Mouse (Mus musculus): ENCODE data around the gene Hist1h4a. TPM values are rescaled to one million over a fixed set of nuclear protein-coding genes. Genes with fewer than 3 reads are reported as not detected.
A peak's percentile ranks its signal among the peaks of the same experiment; 100 is the strongest.
"Not testable (repeated sequence)": the region's sequence is repeated elsewhere in the genome, so short reads cannot be mapped to it uniquely, and the experiment has no call there.

Gene Hist1h4a
- polyA plus RNA-seq, 1 experiment from 2014 or later, result 0.43 TPM

- no peaks in the 10 kb centered on the region for H3K27me3 ChIP-seq (replicated peaks; ENCODE audit: control insufficient read depth, insufficient read depth, low read length)
- no peak for ATAC-seq
- WGBS, result 52% methylated on average over 4 of the region's 4 CpGs
- no peaks in the 10 kb centered on the region for H3K9me3 ChIP-seq (ENCODE audit: control insufficient read depth)
- H3K36me3 ChIP-seq (ENCODE audit: control insufficient read depth, insufficient read depth), result no peaks in the 10 kb centered on the region
- H3K4me1 ChIP-seq (replicated peaks; ENCODE audit: control insufficient read depth, insufficient read depth, low read length), result no peaks in the 10 kb centered on the region
- no peak for TF ChIP-seq CTCF (IDR thresholded peaks at IDR 0.05; ENCODE audit: low read depth)
- no peak overlapping the region; the same call in 1 of the 2 replicates for H3K4me2 ChIP-seq (replicated peaks; ENCODE audit: low read depth)
- no peak overlapping the region for H3K4me3 ChIP-seq (ENCODE audit: low read depth, low read length)
- no peak overlapping the region for H3K27ac ChIP-seq (ENCODE audit: low read depth, low read length)
- H3K9ac ChIP-seq (ENCODE audit: low read depth, low read length), result no peak overlapping the region
Measured at GRCm38 (mm10) chr13:23753314-23754078, 7.5 kb downstream of the Hist1h4a start.

DNA sequence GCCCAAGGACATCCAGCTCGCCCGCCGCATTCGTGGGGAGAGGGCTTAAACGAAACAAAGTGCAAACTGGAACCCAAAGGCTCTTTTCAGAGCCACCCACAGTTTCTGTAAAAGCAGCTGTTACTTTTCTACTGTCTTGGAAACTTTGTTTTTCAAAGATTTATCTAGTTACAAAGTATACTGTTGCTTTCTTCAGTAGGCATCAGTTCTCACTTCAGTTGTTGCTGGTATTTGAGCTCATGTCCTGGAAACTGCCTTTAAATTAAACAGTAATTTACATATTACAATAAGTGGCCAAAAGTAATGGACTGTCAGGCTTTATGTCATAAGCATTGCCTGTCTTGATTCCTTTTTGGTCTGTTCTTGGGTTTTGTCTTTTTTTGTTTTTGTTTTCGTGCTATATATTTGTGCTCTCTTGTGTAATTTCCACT, 8.3 kb downstream of the Hist1h4a start:
- Histone ChIP-seq H3K4me3 (ENCODE audit: low read depth, low read length) (peak overlapping the region; percentile 20; the same call in 1 of the 2 replicates), H3K4me1 (replicated peaks; ENCODE audit: control insufficient read depth, insufficient read depth, low read length) (peaks cover 3% of the 10 kb centered on the region; the same call in 1 of the 2 replicates), H3K9me3 (ENCODE audit: control insufficient read depth) (no peaks in the 10 kb centered on the region), H3K4me2 (replicated peaks; ENCODE audit: low read depth) (peak overlapping the region; percentile 47), H3K36me3 (ENCODE audit: control insufficient read depth, insufficient read depth) (no peaks in the 10 kb centered on the region), H3K27me3 (replicated peaks; ENCODE audit: control insufficient read depth, insufficient read depth, low read length) (no peaks in the 10 kb centered on the region), H3K27ac (ENCODE audit: low read depth, low read length) (no peak overlapping the region), H3K9ac (ENCODE audit: low read depth, low read length) (no peak overlapping the region)
- no peak for TF ChIP-seq CTCF (IDR thresholded peaks at IDR 0.05; ENCODE audit: low read depth)
- ATAC-seq, result no peak
- 8% methylated on average over 6 of the region's 6 CpGs for WGBS

GRCm38 (mm10) chr13:23752067-23752741, 8.8 kb downstream of the Hist1h4a start, which contains the start of gene Hist1h3b:
Gene Hist1h3b (plus strand): TSS chr13:23752267.
- not testable (repeated sequence) for H3K36me3 ChIP-seq (ENCODE audit: control insufficient read depth, insufficient read depth); H3K4me1 ChIP-seq (replicated peaks; ENCODE audit: control insufficient read depth, insufficient read depth, low read length); H3K9ac ChIP-seq (ENCODE audit: low read depth, low read length); H3K9me3 ChIP-seq (ENCODE audit: control insufficient read depth); H3K27me3 ChIP-seq (replicated peaks; ENCODE audit: control insufficient read depth, insufficient read depth, low read length)
- under 1% methylated on average over 18 of the region's 47 CpGs for WGBS
- Histone ChIP-seq H3K4me2 (replicated peaks; ENCODE audit: low read depth) (peak within 1 kb of the TSS; percentile 72), H3K27ac (ENCODE audit: low read depth, low read length) (peak within 1 kb of the TSS; percentile 77), H3K4me3 (ENCODE audit: low read depth, low read length) (peak within 1 kb of the TSS; percentile 32)
- peak; percentile 71 for ATAC-seq
- TF ChIP-seq CTCF (IDR thresholded peaks at IDR 0.05; ENCODE audit: low read depth), result 0 out of 2 replicates have a peak, but pooled peaks have one; percentile 4

DNA sequence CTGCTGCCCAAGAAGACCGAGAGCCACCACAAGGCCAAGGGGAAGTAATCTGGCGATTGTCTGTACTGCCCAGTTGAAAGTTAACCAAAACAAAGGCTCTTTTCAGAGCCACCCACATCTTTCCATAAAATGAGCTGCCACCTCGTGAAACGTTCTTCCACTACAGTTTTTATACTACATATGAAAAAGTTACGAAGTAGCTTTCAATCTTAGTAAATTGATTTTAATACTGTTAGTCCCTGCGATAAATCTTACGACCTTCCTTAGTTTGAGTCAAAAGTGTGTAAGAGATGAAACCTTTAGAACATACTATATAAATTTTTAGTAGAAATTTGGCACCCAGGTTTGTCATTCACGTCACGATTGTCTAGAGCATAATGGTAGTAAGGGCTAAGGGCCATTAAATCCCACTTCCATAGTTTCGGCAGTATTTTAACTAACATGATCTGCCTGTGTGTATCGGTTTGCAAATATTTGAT, 9.5 kb downstream of the Hist1h4a start:
- TF ChIP-seq CTCF (IDR thresholded peaks at IDR 0.05; ENCODE audit: low read depth), result no peak
- no peaks in the 10 kb centered on the region for H3K27me3 ChIP-seq (replicated peaks; ENCODE audit: control insufficient read depth, insufficient read depth, low read length)
- H3K4me1 ChIP-seq (replicated peaks; ENCODE audit: control insufficient read depth, insufficient read depth, low read length), result peaks cover 4% of the 10 kb centered on the region; the same call in 1 of the 2 replicates
- no peak for ATAC-seq
- no peaks in the 10 kb centered on the region for H3K9me3 ChIP-seq (ENCODE audit: control insufficient read depth)
- under 1% methylated on average over 11 of the region's 11 CpGs for WGBS
- peak overlapping the region; percentile 77 for H3K27ac ChIP-seq (ENCODE audit: low read depth, low read length)
- peak overlapping the region; percentile 32 for H3K4me3 ChIP-seq (ENCODE audit: low read depth, low read length)
- peak overlapping the region; percentile 72 for H3K4me2 ChIP-seq (replicated peaks; ENCODE audit: low read depth)
- H3K9ac ChIP-seq (ENCODE audit: low read depth, low read length), result no peak overlapping the region
- H3K36me3 ChIP-seq (ENCODE audit: control insufficient read depth, insufficient read depth), result no peaks in the 10 kb centered on the region

- ATAC-seq, result peak; percentile 50; the same call in 1 of the 2 replicates
- not testable (repeated sequence) for H3K9ac ChIP-seq (ENCODE audit: low read depth, low read length); H3K36me3 ChIP-seq (ENCODE audit: control insufficient read depth, insufficient read depth); H3K4me1 ChIP-seq (replicated peaks; ENCODE audit: control insufficient read depth, insufficient read depth, low read length); H3K27me3 ChIP-seq (replicated peaks; ENCODE audit: control insufficient read depth, insufficient read depth, low read length); H3K9me3 ChIP-seq (ENCODE audit: control insufficient read depth)
- TF ChIP-seq CTCF (IDR thresholded peaks at IDR 0.05; ENCODE audit: low read depth), result peak; percentile 38; the same call in 1 of the 2 replicates
- Histone ChIP-seq H3K4me3 (ENCODE audit: low read depth, low read length) (peak within 1 kb of the TSS; percentile 32), H3K4me2 (replicated peaks; ENCODE audit: low read depth) (peak within 1 kb of the TSS; percentile 72), H3K27ac (ENCODE audit: low read depth, low read length) (peak within 1 kb of the TSS; percentile 77)
- WGBS, result under 1% methylated on average over 24 of the region's 47 CpGs
Measured at GRCm38 (mm10) chr13:23750839-23751477, 10.1 kb downstream of the Hist1h4a start, which contains the start of gene Hist1h2ab. Gene Hist1h2ab (plus strand): TSS chr13:23751126.

All from intestine, postnatal 0 days (tissue).